Mouse (Mus musculus) layer of hippocampus, adult 9-10 months (tissue): ENCODE results near the gene Gm20517.

Source experiments
- DNase-seq: peaks from one replicate; pipeline ENCODE4 v3.0.0; 2022; ENCODE audit warnings: low spot score

The Gm20517 gene

DNA sequence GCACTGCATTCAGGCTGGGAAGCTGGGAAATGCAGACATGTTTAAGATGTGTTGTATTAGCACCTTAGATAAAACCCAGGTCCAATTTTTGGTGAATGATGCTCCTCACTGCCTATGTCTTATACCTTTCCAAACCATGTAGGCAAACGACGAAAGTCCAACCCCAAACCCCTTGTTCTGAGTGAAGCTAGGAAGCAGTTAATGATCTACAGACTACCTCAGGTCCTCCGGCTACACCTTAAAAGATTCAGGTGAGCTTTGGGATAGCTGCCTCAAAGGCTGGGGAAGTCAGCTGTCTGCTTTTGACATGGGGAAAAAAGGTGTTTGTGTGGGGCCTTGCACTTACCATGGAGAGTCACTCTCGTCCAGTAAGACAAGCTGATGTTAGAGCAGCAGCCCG, 67.3 kb downstream of the Gm20517 start:
- DNase-seq = no peak

DNA sequence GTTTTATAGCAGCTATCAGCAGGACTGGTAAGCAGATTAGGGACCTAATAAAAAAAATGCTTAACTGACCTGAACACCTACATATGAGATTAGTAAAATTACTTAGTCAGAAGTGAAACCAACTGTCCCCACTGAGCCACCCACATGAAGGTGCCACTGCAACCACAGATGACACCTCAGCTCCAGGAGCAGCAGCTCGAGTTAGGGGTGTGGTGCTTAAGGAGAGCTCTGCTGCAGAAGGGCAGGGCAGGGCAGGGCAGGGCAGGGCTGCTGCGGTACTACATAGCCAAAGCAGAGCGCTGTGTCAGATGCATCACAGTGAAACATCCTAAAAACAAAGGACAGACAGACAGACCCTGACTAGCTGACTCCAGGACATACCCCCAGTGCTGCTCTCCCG, 71.4 kb downstream of the Gm20517 start:
- no peak for DNase-seq

DNA sequence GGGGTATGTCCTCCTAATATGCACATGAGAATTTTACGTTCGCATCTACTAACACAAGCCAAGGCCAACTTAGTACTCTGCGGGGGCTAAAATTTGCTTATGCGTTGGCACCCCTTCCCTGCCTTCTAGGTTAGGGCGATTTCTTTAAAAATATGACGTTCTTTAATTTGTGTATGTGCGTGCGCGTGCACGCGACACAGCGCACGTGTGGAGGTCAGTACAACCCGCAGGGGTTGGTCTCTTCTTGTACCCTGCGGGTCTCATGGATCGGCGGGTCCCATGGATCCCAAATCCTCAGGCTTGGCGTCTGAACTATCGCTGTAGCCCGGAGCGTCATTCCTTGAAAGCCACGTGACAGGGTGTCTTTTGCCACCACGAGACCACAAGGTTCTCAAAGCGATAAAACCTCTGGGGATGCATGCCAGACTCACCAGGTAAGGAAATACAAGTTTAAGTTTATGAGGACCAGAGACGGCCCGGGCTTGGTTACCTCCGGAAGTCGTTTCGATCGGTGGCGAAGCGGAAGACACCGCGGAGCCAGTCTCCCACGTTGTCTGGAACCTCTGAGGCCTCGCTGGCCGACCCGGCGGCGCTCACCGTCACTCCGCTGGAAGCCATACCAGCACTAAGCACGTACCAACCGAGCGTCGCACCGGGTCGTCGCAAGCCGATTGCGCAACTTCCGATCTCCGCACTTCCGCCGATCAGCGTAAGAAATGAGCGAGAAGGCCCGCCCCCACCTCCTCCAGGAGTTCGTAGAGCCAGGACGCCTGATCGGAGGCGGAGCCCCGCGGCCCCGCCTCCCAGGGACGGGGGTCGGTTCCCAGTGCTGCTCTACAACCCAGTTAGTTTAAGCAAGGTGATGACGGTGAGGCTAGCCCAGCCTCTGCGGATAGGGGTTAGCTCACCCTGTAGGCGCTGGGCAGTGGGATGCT, 76.3 kb downstream of the Gm20517 start:
- peak; percentile 80 for DNase-seq

DNA sequence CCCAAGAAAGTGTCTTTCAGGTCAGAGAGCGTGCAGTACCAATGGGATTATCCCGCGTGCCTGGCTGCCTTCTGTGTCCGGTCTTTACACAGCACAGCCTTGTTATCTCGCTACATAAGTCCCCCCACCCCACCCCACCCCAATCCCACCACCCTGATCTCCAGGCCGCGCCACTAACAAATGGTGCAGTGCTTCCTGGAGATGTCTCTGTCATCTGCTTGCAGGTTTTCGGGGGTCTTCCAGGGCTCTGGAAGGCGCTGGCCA, 76.9 kb downstream of the Gm20517 start, which contains the start of gene Tomm6:
Gene Tomm6 (minus strand): TSS at position 43 of the 264 bp plus-strand sequence.
- DNase-seq = no peak

DNA sequence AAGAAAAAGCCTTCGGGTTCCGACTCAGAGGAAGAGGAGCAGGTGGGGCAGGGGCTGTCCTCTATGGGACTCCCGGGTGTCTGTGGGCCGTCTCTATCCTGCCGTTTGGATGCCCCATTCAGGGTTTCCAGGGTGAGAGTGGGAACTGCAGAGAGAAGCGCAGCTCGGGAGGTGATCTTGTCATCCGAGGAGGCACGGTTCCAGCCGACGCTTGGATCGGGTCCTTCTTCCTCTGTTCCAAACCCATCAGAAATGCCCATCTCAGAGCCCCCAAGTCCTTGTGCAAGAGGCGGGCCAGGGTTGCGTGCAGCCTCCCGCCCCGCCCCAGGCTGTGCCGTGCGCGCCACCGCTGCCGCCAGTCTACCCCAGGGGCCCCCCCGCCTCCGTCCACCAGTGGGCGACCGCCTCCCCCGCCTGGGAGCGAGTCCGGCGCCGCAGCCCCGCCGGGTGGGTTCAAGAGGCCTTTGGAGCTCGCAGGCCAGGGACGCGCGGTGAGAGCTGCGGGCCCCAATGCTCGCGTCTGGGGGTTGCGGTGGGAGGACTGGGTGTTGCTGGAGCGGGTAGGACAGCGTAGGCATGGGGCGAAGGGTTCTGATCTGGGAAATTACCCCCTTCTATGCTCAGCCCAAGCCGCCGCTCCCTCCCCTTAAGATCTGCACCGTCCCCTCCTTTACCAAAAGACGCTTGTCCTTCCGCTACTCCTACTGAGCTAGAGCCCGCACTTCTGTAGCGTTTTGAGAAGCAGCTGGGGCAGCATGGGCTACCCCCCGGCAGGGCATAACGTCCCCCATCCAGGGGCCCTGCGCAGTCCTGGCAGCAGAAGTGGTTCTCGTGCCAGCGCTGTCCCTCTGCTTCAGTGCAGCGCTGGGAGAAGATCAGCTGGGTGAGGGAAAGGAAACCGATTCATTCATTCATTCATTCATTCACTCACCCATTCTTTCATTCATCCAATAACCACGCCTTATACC, 77.5 kb downstream of the Gm20517 start, which contains the start of gene Frs3:
Gene Frs3 (plus strand): TSS at position 423 of the 968 bp plus-strand sequence.
- no peak for DNase-seq

DNA sequence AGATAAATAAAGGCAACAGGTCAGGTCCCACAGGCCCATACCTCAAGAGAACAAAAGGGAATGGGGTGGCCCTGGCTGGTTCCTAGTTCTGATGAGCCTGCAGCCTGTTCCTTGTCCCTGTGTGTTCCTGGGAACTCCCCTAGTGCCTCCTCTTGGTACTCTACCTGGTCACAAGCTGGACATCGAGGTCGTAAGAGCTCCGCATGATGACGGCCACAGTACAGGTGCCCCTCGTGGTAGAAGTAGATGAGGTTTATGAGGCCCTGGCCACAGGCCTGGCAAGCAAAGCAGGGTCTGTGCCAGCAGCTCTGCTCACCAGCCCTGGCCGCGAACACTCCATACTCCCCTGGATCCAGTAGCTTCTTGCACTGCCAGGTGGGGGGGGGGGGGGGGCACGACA, 78.5 kb downstream of the Gm20517 start:
- DNase-seq = no peak

DNA sequence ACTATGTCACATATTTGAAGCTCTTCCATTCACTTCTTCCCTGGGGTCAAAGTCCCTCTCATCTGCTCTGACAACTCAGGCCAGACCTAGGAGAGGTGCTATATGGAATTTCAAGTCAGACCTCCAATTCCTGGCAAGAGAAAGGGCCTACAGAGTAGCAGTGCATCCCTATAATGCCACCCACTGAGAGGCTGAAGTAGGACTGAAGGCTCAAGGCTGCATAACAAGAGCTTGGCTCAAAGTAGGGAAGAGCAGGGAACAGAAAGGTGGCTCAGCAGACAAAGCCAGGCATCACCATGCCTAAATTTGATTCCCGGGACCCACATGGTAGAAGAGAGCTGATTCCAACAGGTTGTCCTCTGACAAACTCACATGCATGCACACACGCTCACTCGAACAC, 80.3 kb downstream of the Gm20517 start:
- DNase-seq = no peak

DNA sequence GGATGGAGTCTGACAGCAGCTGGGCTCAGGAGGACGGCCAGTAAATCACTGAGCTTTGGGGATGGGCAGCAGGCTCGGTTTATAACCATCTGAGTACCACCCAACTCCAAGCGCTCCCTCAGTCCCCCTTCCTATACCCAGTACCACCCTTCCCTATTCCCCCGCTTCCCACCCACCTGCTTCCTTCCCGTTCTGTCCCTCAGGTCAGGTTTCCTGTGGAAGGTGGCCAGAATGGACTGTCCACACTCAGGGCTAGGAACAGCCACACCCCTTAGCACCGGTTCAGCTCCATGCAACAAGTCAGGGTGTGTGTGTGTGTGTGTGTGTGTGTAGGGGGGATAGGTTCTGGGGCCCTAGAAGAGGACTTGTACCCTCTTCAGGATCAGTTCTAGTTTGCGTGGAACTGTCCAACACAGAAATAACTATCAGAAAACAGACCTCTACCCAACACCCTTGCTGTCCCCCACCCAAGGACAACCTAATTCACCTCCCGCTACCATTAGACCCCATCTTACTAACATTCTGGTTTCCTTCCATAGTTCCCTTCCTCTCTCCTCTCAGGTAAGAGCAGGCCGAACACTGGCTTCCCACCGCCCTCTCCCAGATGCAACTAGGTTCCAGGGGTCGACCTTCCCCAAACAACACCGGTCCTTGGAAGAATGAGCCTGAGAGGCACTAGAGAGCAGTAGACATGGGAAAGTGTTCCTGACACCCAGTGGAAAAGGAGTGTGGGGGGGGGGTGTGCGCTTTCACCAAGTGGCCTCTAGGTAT, 82.5 kb downstream of the Gm20517 start:
- no peak for DNase-seq

DNA sequence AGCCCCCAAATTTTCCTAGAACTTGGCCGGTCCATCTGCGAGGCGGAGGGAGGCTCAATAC, 82.9 kb downstream of the Gm20517 start, which contains the start of gene Gm21981:
Gene Gm21981 (minus strand): TSS at position 14 of the 61 bp plus-strand sequence.
- no peak for DNase-seq

DNA sequence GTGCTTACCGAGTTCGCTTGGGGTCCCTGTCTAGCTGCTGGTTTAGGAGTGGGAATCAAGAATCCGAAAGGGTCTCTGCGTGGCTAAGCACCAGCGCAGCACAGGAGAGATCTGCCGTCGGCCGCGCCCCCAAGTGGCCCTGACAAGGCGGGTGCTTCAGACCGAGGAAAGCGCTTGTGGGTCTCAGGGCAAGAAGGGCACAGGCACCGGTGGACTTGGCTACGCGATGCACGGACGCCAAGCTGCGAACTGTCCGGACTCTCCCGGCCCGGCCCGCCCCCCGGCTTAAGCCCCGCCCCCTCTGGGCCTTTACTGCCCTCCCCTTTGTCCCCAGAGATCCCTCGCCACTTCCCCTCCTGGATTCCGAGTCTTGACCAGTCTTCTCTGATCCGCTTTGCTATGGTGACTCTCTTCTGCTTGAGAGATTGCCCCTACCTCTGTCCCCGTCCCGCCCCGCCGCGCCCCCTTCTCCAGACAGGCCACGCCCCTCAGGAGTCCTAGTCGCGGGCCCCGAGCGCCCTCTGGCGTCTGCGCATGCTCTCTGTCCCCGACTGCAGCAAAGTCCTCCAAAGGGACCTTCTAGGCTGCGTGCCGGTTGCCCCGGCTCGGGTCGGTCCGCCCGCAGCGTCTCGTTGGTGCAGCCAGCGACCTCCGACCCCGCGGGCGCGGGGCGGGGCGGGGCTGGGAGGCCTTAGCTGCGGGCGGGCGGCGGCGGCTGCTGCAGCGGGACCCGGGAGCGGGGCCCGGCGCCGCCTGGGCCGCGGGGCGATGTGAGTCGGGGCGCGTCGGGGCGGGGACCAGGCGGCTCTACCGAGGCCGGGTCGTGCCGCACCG, 83.3 kb downstream of the Gm20517 start, which contains the start of gene Prickle4:
Gene Prickle4 (minus strand): TSS at position 234 of the 834 bp plus-strand sequence.
- peak; percentile 92 for DNase-seq

DNA sequence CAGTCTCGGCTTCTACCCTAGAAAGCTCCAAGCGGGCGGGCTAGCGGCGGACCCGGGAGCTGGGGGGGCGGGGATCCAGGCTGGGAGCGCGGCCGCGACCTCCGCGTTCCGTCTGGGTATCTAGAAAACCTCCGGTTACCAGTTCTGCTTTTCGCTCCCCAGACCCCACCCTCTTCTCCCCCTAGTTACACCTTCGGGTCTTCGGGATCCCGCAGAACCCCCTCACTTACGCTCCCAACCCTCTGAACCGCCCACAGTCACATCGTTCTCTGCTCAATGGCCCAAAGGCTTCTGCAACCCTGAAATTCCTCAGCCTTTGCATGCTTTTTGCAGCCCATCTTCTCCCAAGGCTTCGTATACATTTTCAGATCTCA, 83.9 kb downstream of the Gm20517 start:
- no peak for DNase-seq

DNA sequence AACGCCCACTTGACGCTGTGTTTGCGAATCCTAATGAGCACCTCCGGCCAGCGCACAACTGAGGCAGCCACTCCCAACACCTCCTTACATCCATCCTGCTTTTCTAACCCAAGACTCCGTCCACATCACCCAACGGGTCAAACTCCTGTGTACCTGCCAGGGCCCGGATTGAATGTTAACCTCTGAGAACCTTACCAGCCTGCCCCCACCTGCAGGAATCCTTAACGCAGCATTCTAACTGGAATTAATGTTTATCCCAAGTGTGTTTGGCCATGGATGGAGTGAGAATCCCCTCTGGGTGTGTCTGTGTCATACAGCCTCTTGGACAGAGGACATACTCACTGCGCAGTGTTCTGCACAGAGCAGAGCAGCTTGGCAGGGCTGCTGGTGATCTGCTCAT, 86.8 kb downstream of the Gm20517 start:
- DNase-seq = no peak

DNA sequence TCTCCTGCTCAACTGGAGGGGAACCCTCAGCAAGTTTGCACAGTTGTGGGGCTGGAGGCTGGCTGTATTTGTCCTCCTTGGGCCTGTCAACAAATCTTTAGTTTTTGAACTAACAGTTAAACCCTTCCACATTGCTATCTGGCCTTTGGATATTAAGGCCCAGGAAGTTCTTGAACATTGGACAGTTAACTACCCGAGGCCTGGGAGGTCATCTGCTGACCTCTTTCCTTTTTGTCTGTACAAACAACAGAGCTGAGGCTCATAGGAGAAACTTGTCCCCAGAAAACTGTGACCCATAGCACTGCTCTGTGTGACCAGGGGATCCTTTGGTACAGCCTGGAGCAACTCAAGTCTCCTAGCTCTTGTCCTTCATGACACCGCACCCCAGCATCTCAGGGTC, 87.7 kb downstream of the Gm20517 start:
- no peak for DNase-seq

DNA sequence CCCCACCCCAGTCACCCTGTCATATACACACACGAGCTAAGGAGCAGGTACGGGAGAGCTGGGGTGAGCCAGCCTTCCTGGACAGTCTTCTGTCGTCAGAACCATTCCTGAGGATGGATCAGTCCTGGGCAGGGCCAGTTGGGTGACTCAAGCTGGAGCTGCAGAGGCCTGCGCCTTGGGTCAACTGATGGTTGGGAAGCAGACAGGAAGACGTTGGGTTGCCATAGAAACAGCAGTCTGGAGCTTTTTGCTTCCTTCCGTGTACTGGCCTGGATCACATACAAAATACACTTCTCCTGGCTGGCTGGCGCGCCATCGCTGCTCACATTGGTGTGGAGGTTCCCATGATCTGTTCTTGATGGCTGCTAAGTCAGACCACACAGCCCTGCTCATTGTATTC, 90.4 kb downstream of the Gm20517 start:
- DNase-seq = no peak

DNA sequence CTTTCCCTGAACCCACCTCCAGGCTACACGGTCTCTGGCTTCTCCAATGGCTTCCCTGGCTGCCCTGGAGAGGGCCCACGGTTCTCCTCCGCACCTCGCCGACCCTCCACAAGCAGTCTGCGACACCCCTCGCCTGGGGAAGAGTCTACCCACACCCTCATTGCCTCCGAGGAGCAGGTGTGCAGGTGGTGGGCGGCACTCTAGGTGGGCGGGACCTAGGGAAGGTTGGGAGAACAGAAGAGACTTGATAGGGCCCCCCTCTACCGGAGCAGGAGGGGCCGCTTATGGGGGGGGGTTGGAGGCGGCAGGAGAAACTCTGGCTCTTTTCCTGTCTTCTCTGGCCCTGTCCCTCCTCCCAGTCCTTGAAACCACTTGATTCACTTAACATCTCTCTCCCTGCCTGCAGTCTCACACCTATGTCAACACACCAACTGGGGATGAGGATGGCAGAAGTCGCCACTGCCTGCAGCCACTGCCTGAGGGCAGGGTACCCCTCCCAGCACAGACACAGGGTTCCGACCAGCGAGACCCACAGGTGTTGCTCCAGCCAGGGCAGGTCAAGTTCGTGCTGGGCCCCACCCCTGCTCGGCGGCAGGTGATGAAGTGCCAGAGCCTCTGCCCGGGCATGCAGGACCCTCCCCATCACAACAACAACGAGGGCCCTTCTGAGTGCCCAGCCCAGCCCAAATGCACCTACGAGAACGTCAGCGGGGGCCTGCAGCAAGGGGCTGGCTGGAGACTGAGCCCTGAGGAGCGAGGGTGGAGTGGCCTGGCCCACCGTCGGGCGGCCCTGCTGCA, 91.4 kb downstream of the Gm20517 start:
- no peak for DNase-seq

DNA sequence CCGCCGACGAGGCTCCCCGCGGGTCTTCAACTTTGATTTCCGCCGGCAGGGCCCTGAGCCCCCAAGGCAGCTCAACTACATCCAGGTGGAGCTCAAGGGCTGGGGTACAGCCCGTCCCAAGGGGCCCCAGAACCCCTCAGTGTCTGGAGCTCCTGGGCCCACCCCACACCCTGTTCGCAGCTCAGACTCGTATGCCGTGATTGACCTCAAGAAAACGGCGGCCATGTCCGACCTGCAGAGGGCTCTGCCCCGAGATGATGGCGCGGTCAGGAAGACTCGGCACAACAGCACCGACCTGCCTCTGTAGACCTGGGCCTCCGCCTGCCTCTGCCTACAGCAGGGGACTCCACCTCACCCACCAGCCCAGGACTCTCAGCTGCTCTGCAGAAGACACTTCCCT, 92.2 kb downstream of the Gm20517 start:
- DNase-seq = no peak

DNA sequence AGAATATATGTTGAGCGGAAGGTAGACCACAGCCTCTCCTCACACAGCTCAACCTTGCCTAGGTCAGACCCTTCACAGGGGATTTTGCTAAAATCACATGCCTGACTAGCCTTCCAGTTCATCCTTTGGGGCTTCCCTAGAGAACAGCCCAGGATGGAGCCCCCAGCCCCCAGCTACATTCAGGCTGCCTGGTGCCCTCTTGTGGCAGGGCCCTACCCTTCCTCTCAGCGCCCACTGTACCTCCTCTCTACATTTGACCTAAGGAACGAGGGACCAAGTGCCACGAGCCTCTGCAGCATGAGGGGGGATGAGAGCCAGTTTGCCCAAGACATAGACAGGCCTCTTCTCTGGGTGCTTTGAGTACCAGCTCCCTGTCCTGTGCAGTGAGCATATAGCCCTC, 93.3 kb downstream of the Gm20517 start:
- no peak for DNase-seq

DNA sequence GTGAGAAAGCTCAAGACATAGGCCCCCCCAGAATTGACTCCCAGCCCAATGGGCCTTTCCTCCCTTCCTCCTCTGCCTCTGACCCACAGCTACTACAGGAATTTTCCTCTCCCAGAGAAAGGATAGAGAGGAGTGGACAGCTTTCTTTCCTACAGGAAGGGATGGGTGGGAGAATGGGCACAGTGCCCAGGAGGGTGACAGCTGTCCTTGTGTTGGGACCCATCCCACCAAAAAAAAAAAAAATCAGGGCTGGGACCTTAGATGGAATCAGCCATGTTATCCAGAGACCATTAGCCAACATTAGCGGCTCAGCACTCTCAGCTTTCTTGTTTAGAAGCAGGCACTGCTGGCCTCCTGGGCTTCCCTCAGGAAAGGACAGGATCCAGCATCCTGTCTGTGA, 94.8 kb downstream of the Gm20517 start:
- no peak for DNase-seq

DNA sequence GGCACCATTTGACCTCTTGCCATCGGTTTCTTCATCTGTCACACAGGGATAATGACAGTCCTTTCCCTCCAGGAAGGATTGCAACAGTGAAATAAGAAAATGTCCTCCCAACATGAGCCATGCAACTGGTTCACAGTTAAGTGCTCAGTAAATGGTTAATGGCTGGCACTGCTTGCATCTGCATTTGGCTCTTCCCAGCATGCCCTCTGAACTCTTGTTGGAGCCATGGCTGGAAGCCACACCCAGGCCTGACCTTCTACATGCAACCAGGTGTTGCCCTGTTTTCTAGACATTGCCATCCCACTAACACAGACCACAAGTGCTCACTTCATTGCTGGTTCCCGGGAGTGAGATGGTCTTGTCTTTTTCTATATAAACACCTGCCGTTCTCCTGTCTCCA, 96.6 kb downstream of the Gm20517 start:
- no peak for DNase-seq

DNA sequence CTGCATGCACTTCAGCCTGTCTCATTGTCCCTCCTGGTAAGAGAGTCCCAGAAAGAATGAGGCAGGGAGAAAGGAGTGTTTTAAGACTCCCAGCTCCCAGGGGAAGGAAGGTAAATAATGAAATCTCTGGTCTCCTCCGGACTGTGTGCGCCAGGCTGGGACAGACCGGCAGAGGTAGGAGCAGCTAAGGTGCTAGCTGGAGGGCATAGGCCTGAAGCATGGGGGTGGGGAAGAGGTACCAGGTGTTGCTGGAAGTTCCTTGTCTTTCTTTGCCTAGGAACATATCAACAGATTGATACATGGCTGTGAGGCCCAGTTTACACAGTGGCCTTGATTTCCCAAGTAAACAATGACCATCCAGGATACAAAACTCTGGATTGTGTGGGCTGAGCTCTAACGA, 97.6 kb downstream of the Gm20517 start:
- no peak for DNase-seq

DNA sequence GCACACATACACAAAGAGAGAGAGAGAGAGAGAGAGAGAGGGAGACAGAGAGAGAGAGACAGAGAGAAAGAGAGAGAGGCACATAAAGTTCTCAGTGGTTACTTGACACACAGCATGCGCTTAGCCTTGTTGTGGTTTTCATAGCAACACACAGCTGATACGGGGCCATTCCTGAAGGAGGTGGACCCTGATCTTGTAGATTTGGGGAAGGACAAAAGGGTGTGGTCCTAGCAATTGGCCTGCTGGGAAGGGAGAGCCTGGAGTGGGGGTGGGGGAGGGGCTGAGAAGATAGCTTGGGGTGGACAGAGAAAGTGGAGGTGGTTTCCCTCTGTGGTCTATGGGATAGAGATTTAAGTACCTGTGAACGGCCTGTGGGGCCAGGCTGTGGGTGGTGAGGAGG, 98.6 kb downstream of the Gm20517 start:
- no peak for DNase-seq
